Mouse (Mus musculus) adrenal gland, postnatal 4 days (tissue): ENCODE measurements around the gene Pbx1. TPM values are rescaled to one million over a fixed set of nuclear protein-coding genes. Genes with fewer than 3 reads are reported as not detected.

Experiments
- DNase-seq, 2 experiments: peaks; one replicate each; pipeline ENCODE4 v3.0.0; 2021 to 2022; ENCODE audit warnings: low spot score in 2 of 2, mixed read lengths in 2 of 2
- total RNA-seq, 2 experiments: library from RNA; stranded (reverse); gene quantifications; 2 replicates each; pipeline ENCODE4 v1.2.3; 2021

Gene Pbx1
- total RNA-seq, 2 experiments from 2014 or later: 202 to 226 TPM

- DNase-seq: no peak
These were observed 200.3 kb downstream of the Pbx1 start for GRCm38 (mm10) chr1:168231548-168232429.

GRCm38 (mm10) chr1:168230858-168231257 lies 201.2 kb downstream of the Pbx1 start:
- DNase-seq: no peak

- DNase-seq: no peak
These were observed 201.9 kb downstream of the Pbx1 start for GRCm38 (mm10) chr1:168230134-168230533.

- DNase-seq: no peak
These were observed 203.1 kb downstream of the Pbx1 start for GRCm38 (mm10) chr1:168228756-168229526.

- no peak for DNase-seq
These were observed 205.9 kb downstream of the Pbx1 start for GRCm38 (mm10) chr1:168226150-168226549.

GRCm38 (mm10) chr1:168225595-168226127 lies 206.4 kb downstream of the Pbx1 start:
- no peak for DNase-seq

GRCm38 (mm10) chr1:168224218-168224617 lies 207.9 kb downstream of the Pbx1 start:
- DNase-seq: no peak

GRCm38 (mm10) chr1:168222794-168223193 lies 209.3 kb downstream of the Pbx1 start:
- no peak for DNase-seq

GRCm38 (mm10) chr1:168221071-168221521 lies 211.0 kb downstream of the Pbx1 start:
- no peak for DNase-seq

GRCm38 (mm10) chr1:168215896-168216747 lies 215.9 kb downstream of the Pbx1 start:
- no peak for DNase-seq

- no peak for DNase-seq
These were observed 216.6 kb downstream of the Pbx1 start for GRCm38 (mm10) chr1:168215468-168215867.

- DNase-seq: peak; percentile 32 to 60
These were observed 218.0 kb downstream of the Pbx1 start for GRCm38 (mm10) chr1:168214040-168214443.

- DNase-seq: no peak
These were observed 218.5 kb downstream of the Pbx1 start for GRCm38 (mm10) chr1:168213595-168213994.

GRCm38 (mm10) chr1:168210401-168210800 lies 221.7 kb downstream of the Pbx1 start:
- DNase-seq: no peak

- no peak for DNase-seq
These were observed 231.4 kb downstream of the Pbx1 start for GRCm38 (mm10) chr1:168200570-168201156.

GRCm38 (mm10) chr1:168198276-168198675 lies 233.8 kb downstream of the Pbx1 start:
- DNase-seq: no peak

GRCm38 (mm10) chr1:168197908-168198258 lies 234.2 kb downstream of the Pbx1 start:
- DNase-seq: no peak

GRCm38 (mm10) chr1:168197195-168197907 lies 234.7 kb downstream of the Pbx1 start:
- DNase-seq: no peak

- no peak for DNase-seq
These were observed 238.7 kb downstream of the Pbx1 start for GRCm38 (mm10) chr1:168193364-168193763.

GRCm38 (mm10) chr1:168182816-168183215 lies 249.3 kb downstream of the Pbx1 start:
- DNase-seq: no peak
